In the genomic region with DNA sequence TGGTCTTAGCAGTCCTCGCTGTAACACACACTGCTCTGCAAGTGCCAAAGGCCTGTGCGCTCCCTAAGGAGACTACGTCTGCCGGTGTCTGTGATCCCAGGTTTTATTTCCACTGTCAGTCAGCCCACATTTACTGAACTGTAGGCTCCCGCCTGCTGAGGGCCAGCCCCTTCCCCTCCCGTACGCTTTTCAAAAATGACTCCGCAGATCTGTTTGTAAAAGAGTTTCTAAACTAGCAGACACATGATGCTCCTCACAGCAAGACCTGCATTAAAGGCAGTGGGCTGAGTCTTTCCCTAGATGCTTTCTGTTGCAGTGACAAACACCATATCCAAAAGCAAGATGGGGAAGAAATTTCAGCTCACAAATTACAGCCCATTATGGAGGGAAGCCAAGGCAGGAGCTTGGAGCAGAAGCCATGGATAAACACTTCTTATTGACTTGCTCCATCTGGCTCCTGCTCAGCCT, we compare ENCODE assay signal across 11 mouse cellular contexts. TPM values are rescaled to one million over a fixed set of nuclear protein-coding genes. Genes with fewer than 3 reads are reported as not detected.
DNase-seq lines count a peak whose midpoint lies in the region; ATAC-seq and TF ChIP-seq lines count a peak whose summit lies in the region.
"Had no signal": no experiment of that assay in that cellular context is flagged by ENCODE, and none has a peak within 500 bp of the region (broad histone marks: within the 10 kb centered on the region; RNA-seq: fewer than 3 reads in every experiment).

No protein-coding gene starts in this region.

- H3K36me3 ChIP-seq in lung, postnatal 0 days (ENCODE audit: insufficient read depth, low read length), result no peaks in the 10 kb centered on the region
- H3K36me3 ChIP-seq in limb, embryonic 11.5 days (ENCODE audit: control insufficient read depth, insufficient read depth, low read length), result no peaks in the 10 kb centered on the region
- no peaks in the 10 kb centered on the region for H3K36me3 ChIP-seq in neural tube, embryonic 15.5 days

- H3K9me3 ChIP-seq in lung, postnatal 0 days (ENCODE audit: low read length), result no peaks in the 10 kb centered on the region
- H3K9me3 ChIP-seq in limb, embryonic 11.5 days (ENCODE audit: control insufficient read depth, low read length), result no peaks in the 10 kb centered on the region
- no peaks in the 10 kb centered on the region for H3K9me3 ChIP-seq in neural tube, embryonic 15.5 days (replicated peaks)

- 0 out of 2 replicates have a peak overlapping the region, but pooled peaks have one; percentile 0 for H3K27ac ChIP-seq in lung, postnatal 0 days (ENCODE audit: low read length)
- H3K27ac ChIP-seq in limb, embryonic 11.5 days (replicated peaks; ENCODE audit: low read depth, low read length), result 0 out of 2 replicates have a peak overlapping the region, but pooled peaks have one; percentile 30
- H3K27ac ChIP-seq in neural tube, embryonic 15.5 days (replicated peaks), result peak overlapping the region; percentile 33; the same call in 1 of the 2 replicates

- 58% methylated on average over 8 of the region's 8 CpGs for WGBS in lung, postnatal 0 days
- 47% methylated on average over 8 of the region's 8 CpGs for WGBS in limb, embryonic 11.5 days
- 35% methylated on average over 8 of the region's 8 CpGs for WGBS in neural tube, embryonic 15.5 days

- peak; percentile 37; the same call in 1 of the 2 replicates for ATAC-seq in lung, postnatal 0 days
- no peak for ATAC-seq in limb, embryonic 11.5 days (ENCODE audit: insufficient number of reproducible peaks, low FRiP score, low TSS enrichment, low read depth)
- no peak for ATAC-seq in neural tube, embryonic 15.5 days (ENCODE audit: low FRiP score)

- TF ChIP-seq EP300 in lung, postnatal 0 days (IDR thresholded peaks at IDR 0.05), result no peak

- intact Hi-C loops in heart, postnatal 14 days (cut with DNase I), result no loop called here

- TF ChIP-seq CTCF in lung, postnatal 0 days (IDR thresholded peaks at IDR 0.05), result no peak

- H3K27me3 ChIP-seq in lung, postnatal 0 days (replicated peaks; ENCODE audit: insufficient read depth, low read length), result no peaks in the 10 kb centered on the region
- no peaks in the 10 kb centered on the region for H3K27me3 ChIP-seq in limb, embryonic 11.5 days (ENCODE audit: control insufficient read depth, insufficient read depth, low read length)
- no peaks in the 10 kb centered on the region for H3K27me3 ChIP-seq in neural tube, embryonic 15.5 days (replicated peaks)

- DNase-seq in heart, adult 11 months, result peak; percentile 81
- DNase-seq in heart, postnatal 14 days, result no peak
- DNase-seq in lung, postnatal 0 days (ENCODE audit: low spot score), result peak; percentile 75
- DNase-seq in lung, postnatal 14 days, result no peak
- DNase-seq in limb, embryonic 11.5 days (ENCODE audit: low spot score), result peak; percentile 32
- no peak for DNase-seq in right cerebral cortex, adult 18-20 months
- no peak for DNase-seq in right cerebral cortex, postnatal 10 days (ENCODE audit: low spot score in 2 of 2)
- DNase-seq: heart, postnatal 10 days; left cerebral cortex, postnatal 4 days had no signal

- H3K4me1 ChIP-seq in lung, postnatal 0 days (ENCODE audit: insufficient read depth, low read depth, low read length), result peaks cover 6% of the 10 kb centered on the region
- H3K4me1 ChIP-seq in limb, embryonic 11.5 days (ENCODE audit: control insufficient read depth, insufficient read depth, low read length), result peaks cover 8% of the 10 kb centered on the region
- H3K4me1 ChIP-seq in neural tube, embryonic 15.5 days, result peaks cover 14% of the 10 kb centered on the region

- no peak overlapping the region for H3K4me2 ChIP-seq in lung, postnatal 0 days (replicated peaks; ENCODE audit: low read depth, low read length)
- no peak overlapping the region for H3K4me2 ChIP-seq in limb, embryonic 11.5 days (ENCODE audit: low read depth, severe bottlenecking)
- H3K4me2 ChIP-seq in neural tube, embryonic 15.5 days, result no peak overlapping the region

- no peak overlapping the region for H3K4me3 ChIP-seq in lung, postnatal 0 days (ENCODE audit: low read depth, low read length)
- H3K4me3 ChIP-seq in limb, embryonic 11.5 days (ENCODE audit: low read depth, low read length), result no peak overlapping the region
- H3K4me3 ChIP-seq in neural tube, embryonic 15.5 days (replicated peaks), result no peak overlapping the region

- H3K9ac ChIP-seq in lung, postnatal 0 days (replicated peaks; ENCODE audit: low read depth), result no peak overlapping the region
- H3K9ac ChIP-seq in limb, embryonic 11.5 days (ENCODE audit: low read length), result no peak overlapping the region
- H3K9ac ChIP-seq in neural tube, embryonic 15.5 days (replicated peaks), result no peak overlapping the region

RNA-seq across cellular contexts. Expression of gene Lmntd1, which starts 21.6 kb away (rescaled TPM):
- total RNA-seq in heart, postnatal 14 days (2021), result 1 to 10 TPM in 1 of 2 experiments, under 1 TPM in 1; 0.59 to 1.4 TPM
- 0.74 and 0.81 TPM in 2 replicates for polyA plus RNA-seq in lung, postnatal 0 days (2015; fragmentation: Nextera tagmentation; extraction: Ambion mirVana)
- polyA plus RNA-seq in limb, embryonic 11.5 days (2014; fragmentation: Nextera tagmentation; extraction: Ambion mirVana), result 0.37 TPM in 1 of 2 replicates, not detected in the other
- 0.63 TPM in 2 replicates for polyA plus RNA-seq in neural tube, embryonic 15.5 days (2015; fragmentation: Nextera tagmentation; extraction: Ambion mirVana)

RNA-seq across cellular contexts. Expression of gene Tuba3b, which starts 23.0 kb away (rescaled TPM):
- total RNA-seq in heart, postnatal 14 days (2021), result under 1 TPM; 0.14 to 0.20 TPM
- not detected in 2 replicates for polyA plus RNA-seq in lung, postnatal 0 days (2015; fragmentation: Nextera tagmentation; extraction: Ambion mirVana)
- polyA plus RNA-seq in limb, embryonic 11.5 days (2014; fragmentation: Nextera tagmentation; extraction: Ambion mirVana), result not detected in 2 replicates
- not detected in 2 replicates for polyA plus RNA-seq in neural tube, embryonic 15.5 days (2015; fragmentation: Nextera tagmentation; extraction: Ambion mirVana)
- total RNA-seq: layer of hippocampus, adult 18-20 months; left cerebral cortex, postnatal 4 days had no signal

Comparison
In these comparisons a context has a peak if more than half of its experiments do, and no peak if none do; other contexts are left out.
1. DNase-seq: peak in heart, adult 11 months (single experiment), lung, postnatal 0 days (single experiment) and limb, embryonic 11.5 days (single experiment); none in heart, postnatal 14 days (0 of 2), lung, postnatal 14 days (single experiment), right cerebral cortex, adult 18-20 months (single experiment) and right cerebral cortex, postnatal 10 days (0 of 2).
2. Peak in every context shown above with its lines, with median percentiles within 50 percentile points of each other: H3K27ac ChIP-seq.